Mouse (Mus musculus): ENCODE measurements around the gene Zfp961. TPM values are rescaled to one million over a fixed set of nuclear protein-coding genes. Genes with fewer than 3 reads are reported as not detected.
"Not testable (repeated sequence)": the region's sequence is repeated elsewhere in the genome, so short reads cannot be mapped to it uniquely, and the experiment has no call there.

Gene Zfp961
- polyA plus RNA-seq, 1 experiment, result 3.4 TPM

DNA sequence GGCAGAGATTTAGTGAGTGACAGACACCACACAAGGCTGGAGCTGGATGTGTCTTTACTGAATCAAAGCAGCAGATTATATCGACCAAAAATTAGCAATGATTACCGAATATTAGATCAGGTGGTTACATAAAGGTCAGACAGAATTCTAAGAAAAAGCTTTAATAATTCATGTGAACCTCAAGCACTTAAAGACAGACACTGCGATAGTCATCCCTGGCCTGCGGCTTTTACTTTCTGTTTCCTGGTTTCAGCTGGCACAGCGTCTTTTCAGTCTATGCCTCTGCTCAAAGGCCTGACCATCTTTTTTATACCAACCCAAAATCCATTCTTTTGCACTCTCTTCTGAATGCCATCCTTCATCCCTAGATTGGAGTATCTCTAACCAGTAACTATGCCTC, 2.2 kb upstream of the Zfp961 start:
- no peak for TF ChIP-seq POLR2A (IDR thresholded peaks at IDR 0.05; ENCODE audit: control insufficient read depth, low read depth, low read length)
- no peak for TF ChIP-seq CTCF (IDR thresholded peaks at IDR 0.05; ENCODE audit: control insufficient read depth, insufficient read depth, insufficient replicate concordance, low read depth, low read length)
- H3K36me3 ChIP-seq (ENCODE audit: control insufficient read depth, insufficient read depth, low read length), result no peaks in the 10 kb centered on the region
- no peak overlapping the region for H3K4me3 ChIP-seq (ENCODE audit: control insufficient read depth, low read depth, low read length)
- H3K4me1 ChIP-seq (ENCODE audit: control insufficient read depth, insufficient read depth, low read length), result no peaks in the 10 kb centered on the region; the same call in none of the 2 replicates
- no peaks in the 10 kb centered on the region for H3K27me3 ChIP-seq (ENCODE audit: control insufficient read depth, insufficient read depth, low read length)
- H3K27ac ChIP-seq (ENCODE audit: control insufficient read depth, insufficient read depth, low read depth, low read length), result no peak overlapping the region

- Histone ChIP-seq H3K27ac (ENCODE audit: control insufficient read depth, insufficient read depth, low read depth, low read length) (no peak overlapping the region), H3K4me1 (ENCODE audit: control insufficient read depth, insufficient read depth, low read length) (no peaks in the 10 kb centered on the region; the same call in none of the 2 replicates), H3K36me3 (ENCODE audit: control insufficient read depth, insufficient read depth, low read length) (no peaks in the 10 kb centered on the region), H3K4me3 (ENCODE audit: control insufficient read depth, low read depth, low read length) (peak overlapping the region; percentile 100), H3K27me3 (ENCODE audit: control insufficient read depth, insufficient read depth, low read length) (no peaks in the 10 kb centered on the region)
- no peak for TF ChIP-seq POLR2A (IDR thresholded peaks at IDR 0.05; ENCODE audit: control insufficient read depth, low read depth, low read length)
- no peak for TF ChIP-seq CTCF (IDR thresholded peaks at IDR 0.05; ENCODE audit: control insufficient read depth, insufficient read depth, insufficient replicate concordance, low read depth, low read length)
Measured at GRCm38 (mm10) chr8:71951436-71952161, 761 bp downstream of the Zfp961 start.

DNA sequence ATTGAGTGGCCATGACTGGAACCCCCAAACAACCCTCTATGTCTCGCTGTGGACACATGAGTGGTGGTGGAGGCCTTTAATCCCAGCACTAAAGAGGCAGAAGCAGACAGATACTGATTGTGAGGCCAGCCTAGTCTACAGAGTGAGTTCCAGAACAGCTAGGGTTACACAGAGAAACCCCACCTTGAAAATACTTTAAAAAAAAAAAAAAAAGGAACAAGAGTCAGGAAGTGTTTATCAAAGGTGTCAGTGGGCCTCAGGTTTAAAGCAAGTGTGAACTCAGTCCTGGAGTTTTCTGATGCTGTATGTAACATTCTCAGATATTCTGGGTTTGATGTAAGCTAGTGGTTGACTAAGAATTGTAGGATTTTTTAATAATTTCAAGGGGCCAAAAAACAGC, 1.7 kb downstream of the Zfp961 start:
- H3K27me3 ChIP-seq (ENCODE audit: control insufficient read depth, insufficient read depth, low read length), result no peaks in the 10 kb centered on the region
- H3K4me3 ChIP-seq (ENCODE audit: control insufficient read depth, low read depth, low read length), result peak overlapping the region; percentile 100; the same call in 1 of the 2 replicates
- TF ChIP-seq CTCF (IDR thresholded peaks at IDR 0.05; ENCODE audit: control insufficient read depth, insufficient read depth, insufficient replicate concordance, low read depth, low read length), result no peak
- no peak for TF ChIP-seq POLR2A (IDR thresholded peaks at IDR 0.05; ENCODE audit: control insufficient read depth, low read depth, low read length)
- H3K27ac ChIP-seq (ENCODE audit: control insufficient read depth, insufficient read depth, low read depth, low read length), result no peak overlapping the region
- H3K36me3 ChIP-seq (ENCODE audit: control insufficient read depth, insufficient read depth, low read length), result no peaks in the 10 kb centered on the region
- H3K4me1 ChIP-seq (ENCODE audit: control insufficient read depth, insufficient read depth, low read length), result no peaks in the 10 kb centered on the region; the same call in none of the 2 replicates

GRCm38 (mm10) chr8:71952961-71953700, 2.3 kb downstream of the Zfp961 start:
- H3K4me1 ChIP-seq (ENCODE audit: control insufficient read depth, insufficient read depth, low read length); H3K4me3 ChIP-seq (ENCODE audit: control insufficient read depth, low read depth, low read length); H3K27ac ChIP-seq (ENCODE audit: control insufficient read depth, insufficient read depth, low read depth, low read length); H3K27me3 ChIP-seq (ENCODE audit: control insufficient read depth, insufficient read depth, low read length); H3K36me3 ChIP-seq (ENCODE audit: control insufficient read depth, insufficient read depth, low read length): not testable (repeated sequence)

GRCm38 (mm10) chr8:71954666-71955065, 3.8 kb downstream of the Zfp961 start:
- Histone ChIP-seq H3K27me3 (ENCODE audit: control insufficient read depth, insufficient read depth, low read length) (no peaks in the 10 kb centered on the region), H3K27ac (ENCODE audit: control insufficient read depth, insufficient read depth, low read depth, low read length) (no peak overlapping the region), H3K36me3 (ENCODE audit: control insufficient read depth, insufficient read depth, low read length) (no peaks in the 10 kb centered on the region), H3K4me3 (ENCODE audit: control insufficient read depth, low read depth, low read length) (no peak overlapping the region), H3K4me1 (ENCODE audit: control insufficient read depth, insufficient read depth, low read length) (no peaks in the 10 kb centered on the region; the same call in none of the 2 replicates)
- no peak for TF ChIP-seq POLR2A (IDR thresholded peaks at IDR 0.05; ENCODE audit: control insufficient read depth, low read depth, low read length)
- no peak for TF ChIP-seq CTCF (IDR thresholded peaks at IDR 0.05; ENCODE audit: control insufficient read depth, insufficient read depth, insufficient replicate concordance, low read depth, low read length)

DNA sequence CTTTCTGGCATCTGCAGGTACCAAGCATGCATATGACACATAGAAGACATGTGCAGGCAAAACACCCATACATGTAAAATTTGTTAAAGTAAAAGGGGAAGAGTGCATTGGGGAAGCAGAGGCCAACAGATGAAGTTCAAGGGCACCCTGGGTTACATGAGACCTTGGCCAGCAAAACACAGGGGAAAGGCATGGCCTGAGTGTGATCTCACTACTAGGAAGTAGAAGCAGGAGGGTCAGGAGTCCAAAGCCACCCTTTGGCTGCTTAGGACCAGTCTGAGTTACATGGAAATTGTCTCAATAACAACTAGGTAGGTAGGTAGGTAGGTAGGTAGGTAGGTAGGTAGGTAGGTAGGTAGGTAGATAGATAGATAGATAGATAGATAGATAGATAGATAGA, 9.6 kb downstream of the Zfp961 start:
- Histone ChIP-seq H3K36me3 (ENCODE audit: control insufficient read depth, insufficient read depth, low read length) (no peaks in the 10 kb centered on the region), H3K27ac (ENCODE audit: control insufficient read depth, insufficient read depth, low read depth, low read length) (no peak overlapping the region), H3K4me1 (ENCODE audit: control insufficient read depth, insufficient read depth, low read length) (no peaks in the 10 kb centered on the region), H3K27me3 (ENCODE audit: control insufficient read depth, insufficient read depth, low read length) (no peaks in the 10 kb centered on the region), H3K4me3 (ENCODE audit: control insufficient read depth, low read depth, low read length) (no peak overlapping the region)
- no peak for TF ChIP-seq POLR2A (IDR thresholded peaks at IDR 0.05; ENCODE audit: control insufficient read depth, low read depth, low read length)
- TF ChIP-seq CTCF (IDR thresholded peaks at IDR 0.05; ENCODE audit: control insufficient read depth, insufficient read depth, insufficient replicate concordance, low read depth, low read length), result no peak

DNA sequence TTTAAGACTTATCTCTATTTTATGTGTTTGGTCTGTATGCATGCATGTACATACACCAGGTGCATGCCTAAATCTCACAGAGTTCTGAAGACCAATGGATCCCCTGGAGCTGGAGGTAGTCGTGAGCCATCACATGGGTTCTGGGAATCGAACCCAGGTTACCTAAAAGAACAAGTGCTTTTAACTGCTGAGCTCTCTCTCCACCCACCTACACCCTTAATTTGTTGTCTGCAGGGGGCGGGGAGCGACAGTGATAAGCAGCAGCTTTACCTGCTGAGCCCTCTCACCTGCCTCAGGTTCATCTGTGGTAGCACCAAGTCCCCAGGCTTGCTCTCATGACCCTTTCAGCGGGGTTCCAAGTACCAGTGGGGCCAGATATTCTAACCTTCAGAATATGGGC, 11.0 kb downstream of the Zfp961 start:
- Histone ChIP-seq H3K27me3 (ENCODE audit: control insufficient read depth, insufficient read depth, low read length) (no peaks in the 10 kb centered on the region), H3K36me3 (ENCODE audit: control insufficient read depth, insufficient read depth, low read length) (no peaks in the 10 kb centered on the region)
- TF ChIP-seq POLR2A (IDR thresholded peaks at IDR 0.05; ENCODE audit: control insufficient read depth, low read depth, low read length), result no peak
- no peak for TF ChIP-seq CTCF (IDR thresholded peaks at IDR 0.05; ENCODE audit: control insufficient read depth, insufficient read depth, insufficient replicate concordance, low read depth, low read length)

More for the DNA sequence above, 11.0 kb downstream of the Zfp961 start:
- no peaks in the 10 kb centered on the region for H3K4me1 ChIP-seq (ENCODE audit: control insufficient read depth, insufficient read depth, low read length)
- H3K4me3 ChIP-seq (ENCODE audit: control insufficient read depth, low read depth, low read length), result no peak overlapping the region
- no peak overlapping the region for H3K27ac ChIP-seq (ENCODE audit: control insufficient read depth, insufficient read depth, low read depth, low read length)
